ENCODE assay signal across 8 mouse cellular contexts in genomic region chr8:127128781-127129396, GRCm38 (mm10).
A peak's percentile ranks its signal among the peaks of the same experiment; 100 is the strongest.
DNase-seq lines count a peak whose midpoint lies in the region; ATAC-seq lines count a peak whose summit lies in the region.

No protein-coding gene starts in this region.

- H3K27ac ChIP-seq in midbrain, embryonic 16.5 days (ENCODE audit: low read length): no peak overlapping the region
- no peak overlapping the region for H3K27ac ChIP-seq in midbrain, embryonic 10.5 days (replicated peaks)
- H3K27ac ChIP-seq in liver, embryonic 16.5 days (ENCODE audit: low read length): no peak overlapping the region

- peak; percentile 17 to 24 for DNase-seq in frontal cortex, postnatal 36 days (ENCODE audit: low spot score in 2 of 2)
- DNase-seq in frontal cortex, postnatal 10 days (ENCODE audit: low spot score in 2 of 2): no peak
- DNase-seq in midbrain, embryonic 10.5 days (ENCODE audit: low spot score): no peak
- peak; percentile 30 to 53 for DNase-seq in heart, postnatal 10 days
- no peak for DNase-seq in spleen, adult 12 weeks (ENCODE audit: low spot score)

- H3K36me3 ChIP-seq in midbrain, embryonic 16.5 days (ENCODE audit: control insufficient read depth, insufficient read depth, low read length): no peaks in the 10 kb centered on the region
- no peaks in the 10 kb centered on the region for H3K36me3 ChIP-seq in midbrain, embryonic 10.5 days
- no peaks in the 10 kb centered on the region for H3K36me3 ChIP-seq in liver, embryonic 16.5 days (ENCODE audit: control insufficient read depth, insufficient read depth)

- H3K9ac ChIP-seq in midbrain, embryonic 16.5 days (ENCODE audit: low read depth, low read length): no peak overlapping the region
- no peak overlapping the region for H3K9ac ChIP-seq in liver, embryonic 16.5 days (ENCODE audit: low read depth, low read length)

- H3K4me3 ChIP-seq in midbrain, embryonic 16.5 days (ENCODE audit: low read depth, low read length): no peak overlapping the region
- no peak overlapping the region for H3K4me3 ChIP-seq in midbrain, embryonic 10.5 days
- no peak overlapping the region for H3K4me3 ChIP-seq in liver, embryonic 16.5 days (ENCODE audit: low read depth, low read length)

- peak overlapping the region; percentile 24; the same call in 1 of the 2 replicates for H3K4me2 ChIP-seq in midbrain, embryonic 16.5 days (ENCODE audit: low read length)
- peak overlapping the region; percentile 24; the same call in 1 of the 2 replicates for H3K4me2 ChIP-seq in liver, embryonic 16.5 days (ENCODE audit: low read depth, low read length)

- intact Hi-C loops in heart, postnatal 10 days (cut with DNase I): no loop called here

- WGBS in midbrain, embryonic 16.5 days: 30% methylated on average over 8 of the region's 8 CpGs
- 49% methylated on average over 8 of the region's 8 CpGs for WGBS in midbrain, embryonic 10.5 days
- 54% methylated on average over 8 of the region's 8 CpGs for WGBS in liver, embryonic 16.5 days (ENCODE audit: insufficient replicate concordance)

- H3K4me1 ChIP-seq in midbrain, embryonic 16.5 days (ENCODE audit: control insufficient read depth, insufficient read depth, low read length): peaks cover 18% of the 10 kb centered on the region
- peaks cover 63% of the 10 kb centered on the region for H3K4me1 ChIP-seq in midbrain, embryonic 10.5 days
- no peaks in the 10 kb centered on the region; the same call in none of the 2 replicates for H3K4me1 ChIP-seq in liver, embryonic 16.5 days (ENCODE audit: control insufficient read depth, low read depth, low read length)

- no peaks in the 10 kb centered on the region for H3K9me3 ChIP-seq in midbrain, embryonic 16.5 days (replicated peaks; ENCODE audit: control insufficient read depth, low read length, poor library complexity, severe bottlenecking)
- no peaks in the 10 kb centered on the region for H3K9me3 ChIP-seq in midbrain, embryonic 10.5 days (replicated peaks)
- H3K9me3 ChIP-seq in liver, embryonic 16.5 days (replicated peaks; ENCODE audit: control insufficient read depth, low read length): no peaks in the 10 kb centered on the region

- ATAC-seq in midbrain, embryonic 16.5 days: no peak
- no peak for ATAC-seq in liver, embryonic 16.5 days (ENCODE audit: low read depth)
- ATAC-seq in megakaryocyte progenitor cell, adult 5-6 weeks (replicated peaks; ENCODE audit: poor library complexity): no peak

- H3K27me3 ChIP-seq in midbrain, embryonic 16.5 days (ENCODE audit: control insufficient read depth, insufficient read depth, low read depth, low read length): no peaks in the 10 kb centered on the region
- no peaks in the 10 kb centered on the region for H3K27me3 ChIP-seq in midbrain, embryonic 10.5 days (ENCODE audit: low read depth, poor library complexity, severe bottlenecking)
- no peaks in the 10 kb centered on the region for H3K27me3 ChIP-seq in liver, embryonic 16.5 days (ENCODE audit: control insufficient read depth, insufficient read depth, low read depth, low read length)

Comparison
In these comparisons a context has a peak if more than half of its experiments do, and no peak if none do; other contexts are left out.
1. DNase-seq: peak in frontal cortex, postnatal 36 days (2 of 2) and heart, postnatal 10 days (2 of 2); none in frontal cortex, postnatal 10 days (0 of 2), midbrain, embryonic 10.5 days (single experiment) and spleen, adult 12 weeks (single experiment).